Mouse (Mus musculus) embryo, embryonic 11.5 days (tissue): Measurements from ENCODE around the gene Tmem248.

ENCODE experiments used
- DNase-seq: peaks from one replicate; pipeline ENCODE4 v3.0.0-alpha.2; 2012; ENCODE audit warnings: low read depth, low spot score

The Tmem248 gene

DNA sequence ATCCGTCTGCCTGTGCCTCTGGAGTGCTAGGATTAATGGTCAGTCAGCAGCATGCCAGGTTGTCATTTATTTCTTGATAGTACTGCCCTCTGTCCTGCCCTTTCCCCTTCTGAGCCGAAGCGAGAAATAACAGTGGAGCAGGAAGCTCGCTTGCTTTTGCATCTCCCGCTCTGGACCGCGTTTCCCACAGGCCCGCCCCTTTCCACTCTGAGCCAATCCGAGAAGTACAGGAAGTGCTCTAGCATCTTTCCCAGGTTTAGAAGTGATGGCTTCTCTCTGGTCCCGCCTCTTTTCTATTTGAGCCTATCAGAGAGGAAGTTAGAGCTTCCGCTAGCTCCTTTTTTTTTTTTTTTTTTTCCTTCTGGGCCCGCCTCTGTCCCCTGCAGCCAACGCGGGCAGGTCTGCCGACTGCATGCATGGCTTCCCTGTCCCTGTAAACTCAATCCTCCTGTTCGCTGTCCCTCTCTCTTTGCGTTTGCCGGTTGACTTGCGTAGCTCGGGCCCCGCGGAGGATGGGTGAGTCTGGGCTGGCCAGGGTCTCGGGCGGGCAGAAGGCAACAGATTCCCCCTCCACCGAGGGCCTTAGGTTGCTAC lies 39.9 kb downstream of the Tmem248 start:
- DNase-seq, result peak; percentile 90

DNA sequence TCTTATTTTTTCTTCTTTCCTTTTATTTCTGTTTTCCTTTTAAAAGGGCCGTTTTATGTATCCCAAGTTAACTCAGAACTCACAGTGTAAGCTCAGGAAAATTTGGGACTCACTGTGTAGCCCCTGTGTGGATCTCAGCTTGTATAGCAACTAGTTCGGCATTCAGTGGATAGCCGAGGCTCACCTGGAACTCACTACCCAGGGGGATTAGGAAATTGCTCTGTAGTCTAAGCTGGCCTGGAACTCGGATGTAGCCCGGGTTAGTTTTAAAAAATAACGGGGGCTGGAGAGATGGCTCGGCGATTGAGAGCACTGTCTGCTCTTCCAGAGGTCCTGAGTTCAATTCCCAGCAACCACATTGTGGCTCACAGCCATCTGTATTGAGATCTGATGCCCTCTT lies 40.4 kb downstream of the Tmem248 start:
- DNase-seq, result no peak

DNA sequence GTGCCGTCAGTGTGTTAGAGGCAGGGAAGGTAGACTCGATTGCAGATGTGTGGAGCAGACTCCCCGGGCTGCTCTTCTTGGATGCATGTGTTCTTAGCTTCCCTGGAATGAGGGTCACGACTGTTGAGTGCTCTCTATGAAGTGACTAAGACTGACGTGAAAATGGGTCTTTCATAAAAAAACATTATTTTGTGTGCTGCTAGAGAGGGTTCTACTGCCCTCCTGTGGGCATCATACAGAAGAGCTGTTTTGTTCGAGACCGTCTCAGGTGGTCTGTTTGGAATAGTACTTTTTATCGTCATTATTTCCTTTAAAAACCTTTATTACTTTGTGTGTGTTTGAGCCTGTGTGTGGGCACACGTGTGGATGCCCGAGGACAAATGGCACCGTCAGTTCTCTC lies 46.6 kb downstream of the Tmem248 start:
- DNase-seq, result no peak

DNA sequence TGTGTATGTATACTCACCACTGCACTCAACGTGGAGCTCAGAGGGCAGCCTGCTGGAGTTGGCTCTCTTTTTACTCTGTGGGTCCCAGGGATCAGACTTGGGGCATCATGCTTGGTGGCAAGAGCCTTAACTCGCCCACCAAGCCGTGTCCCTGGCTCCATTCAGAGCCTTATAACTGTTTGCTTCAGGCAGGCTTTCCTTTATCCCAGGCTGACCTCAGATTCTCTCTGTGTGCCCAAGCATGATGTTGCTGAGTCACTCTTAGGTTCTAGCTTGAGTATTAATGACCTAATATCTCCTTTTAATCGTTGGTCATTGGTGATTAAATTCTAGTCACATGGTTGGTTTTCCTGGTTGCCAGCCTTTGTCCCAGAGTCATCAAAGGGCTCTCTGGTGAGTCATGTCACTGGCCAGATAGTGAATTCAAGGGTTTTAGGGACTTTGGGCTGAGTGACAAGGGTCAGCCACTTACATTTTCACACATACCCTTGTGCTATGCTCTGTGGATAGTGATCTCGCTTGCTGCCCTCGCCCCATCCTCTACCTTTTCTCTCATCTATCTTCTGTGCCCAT lies 47.6 kb downstream of the Tmem248 start:
- DNase-seq, result no peak

DNA sequence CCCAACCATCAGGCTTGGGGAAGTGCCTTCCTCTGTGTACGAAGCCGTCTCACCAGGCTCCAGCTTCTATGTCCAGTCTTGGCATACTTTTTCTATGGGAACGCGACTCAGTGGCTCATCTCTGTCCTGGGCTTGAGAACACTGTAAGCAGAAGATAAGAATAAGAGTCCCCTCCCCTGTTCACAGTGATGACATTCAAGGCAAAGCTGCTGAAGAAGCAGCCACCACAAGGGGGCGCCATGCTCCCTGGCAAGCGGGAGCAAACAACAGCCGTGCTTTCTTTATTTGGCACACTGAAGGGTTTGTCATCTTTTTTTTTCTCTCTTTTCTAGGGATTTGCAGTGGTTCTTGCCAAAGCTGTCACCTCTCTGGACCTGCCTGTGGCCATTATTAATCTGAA lies 49.8 kb downstream of the Tmem248 start:
- DNase-seq, result no peak

DNA sequence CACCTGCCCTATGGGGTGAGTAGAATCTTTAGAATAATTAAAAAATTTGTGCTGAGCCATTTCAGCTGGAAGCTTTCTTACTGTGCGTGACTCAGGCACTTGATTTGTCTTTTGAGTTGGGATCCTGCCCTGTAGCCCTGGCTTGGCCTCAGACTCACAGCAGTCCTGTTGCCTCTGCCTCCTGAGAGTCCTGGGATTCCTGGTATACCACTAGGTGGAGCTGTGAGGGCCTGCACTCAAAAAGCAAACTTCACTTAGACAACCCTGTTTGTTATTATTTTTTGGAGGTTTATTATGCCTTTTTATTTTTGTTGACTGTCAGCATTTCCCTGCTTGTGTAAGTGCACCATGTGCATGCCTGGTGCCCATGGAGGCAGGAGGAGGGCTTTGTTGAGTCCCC lies 50.4 kb downstream of the Tmem248 start:
- DNase-seq, result no peak

DNA sequence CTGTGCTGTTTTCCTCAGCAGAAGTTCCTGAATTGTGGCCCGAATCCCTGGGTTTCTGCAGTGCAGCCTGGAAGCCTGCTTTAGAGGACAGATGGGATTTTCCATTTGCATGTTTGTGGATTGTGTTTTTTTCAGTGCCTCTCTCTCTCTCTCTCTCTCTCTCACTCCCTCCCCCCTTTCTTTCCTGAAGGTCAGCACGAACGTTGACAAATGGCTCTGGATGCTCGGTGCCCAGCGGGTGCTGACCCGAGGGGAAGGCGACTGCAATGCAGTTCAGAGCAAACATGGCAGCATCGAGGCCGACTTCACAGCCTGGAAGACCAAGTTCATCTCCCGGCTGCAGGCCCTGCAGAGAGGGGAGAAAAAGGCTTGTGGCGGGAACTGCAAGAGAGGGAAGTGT lies 52.1 kb downstream of the Tmem248 start:
- no peak for DNase-seq

DNA sequence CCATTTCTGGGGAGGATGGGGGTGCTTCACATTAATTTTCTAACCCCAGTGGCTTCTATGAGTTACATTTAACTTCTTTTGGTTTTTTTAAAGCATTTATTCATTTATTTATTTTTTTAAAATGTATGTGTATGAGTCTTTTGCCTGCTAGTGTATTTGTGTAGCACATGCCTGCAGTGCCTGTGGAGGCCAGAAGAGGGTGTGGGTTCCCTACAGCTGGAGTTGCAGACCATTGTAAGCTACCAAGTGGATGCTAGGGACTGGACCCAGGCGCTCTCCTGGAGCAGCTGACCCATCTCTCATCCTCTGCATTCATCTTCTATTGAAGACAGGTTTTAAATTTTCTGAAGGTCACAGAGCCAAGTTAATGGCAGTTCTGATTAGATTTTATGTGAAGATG lies 55.5 kb downstream of the Tmem248 start:
- DNase-seq, result no peak

DNA sequence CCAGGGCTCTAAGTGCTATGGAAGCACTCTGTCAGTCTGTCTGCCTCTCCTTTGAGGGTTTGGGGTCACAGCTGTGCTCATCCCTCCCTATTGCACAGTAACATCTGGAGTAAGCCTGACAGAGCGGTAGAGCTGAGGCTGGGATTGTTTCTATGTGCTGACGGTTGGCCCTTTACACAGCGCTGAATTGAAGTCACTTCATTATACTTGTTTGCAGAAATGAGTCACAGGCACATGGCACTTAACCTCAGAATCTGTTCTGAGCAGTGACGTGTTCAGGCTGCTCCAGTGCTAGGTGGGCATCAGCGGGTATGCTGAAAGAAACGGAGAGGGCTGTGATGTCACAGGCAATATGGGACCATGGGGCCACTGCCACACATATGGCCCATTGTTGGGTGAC lies 56.2 kb downstream of the Tmem248 start:
- DNase-seq, result no peak

DNA sequence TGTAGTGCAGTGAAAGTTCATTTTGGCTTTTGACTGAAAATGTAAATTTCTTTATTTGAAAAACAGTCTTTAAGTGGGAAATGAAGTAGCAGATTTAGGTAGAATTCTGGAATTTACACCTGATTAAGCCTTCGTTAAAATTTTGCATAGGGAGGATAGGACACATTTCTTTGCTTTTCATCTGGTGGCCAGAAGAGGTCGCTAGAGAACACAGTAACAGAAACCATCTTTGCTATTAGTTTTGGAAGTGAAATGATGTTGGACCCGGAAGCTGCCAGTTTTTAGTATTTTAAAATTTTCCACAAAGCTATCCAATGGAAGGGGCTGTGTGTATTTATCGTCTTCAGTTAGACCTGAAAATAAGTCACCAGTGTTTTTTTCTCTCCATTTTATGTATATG lies 58.6 kb downstream of the Tmem248 start:
- no peak for DNase-seq

DNA sequence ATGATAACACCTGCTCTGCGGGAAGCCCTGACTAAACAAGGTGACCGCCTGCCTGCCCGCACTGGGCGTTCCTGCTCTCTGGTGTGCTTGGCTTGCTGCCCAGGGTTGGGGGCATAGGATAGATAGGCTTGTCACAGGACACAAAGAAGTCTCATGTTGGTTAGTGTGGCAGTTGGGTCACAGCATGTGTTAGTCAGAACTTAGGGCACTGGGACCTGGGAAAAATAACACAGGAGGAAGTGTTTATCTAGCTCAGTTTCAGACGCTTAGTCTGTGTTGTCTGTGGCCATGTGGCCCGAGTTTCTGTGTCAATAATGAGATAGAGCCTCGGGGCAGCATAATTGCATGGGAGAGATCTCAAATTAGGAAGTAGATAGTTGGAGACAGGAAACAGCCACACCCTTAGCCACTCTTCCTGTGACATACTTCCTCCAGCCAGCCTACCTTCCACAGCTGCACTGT lies 61.2 kb downstream of the Tmem248 start:
- DNase-seq, result no peak

DNA sequence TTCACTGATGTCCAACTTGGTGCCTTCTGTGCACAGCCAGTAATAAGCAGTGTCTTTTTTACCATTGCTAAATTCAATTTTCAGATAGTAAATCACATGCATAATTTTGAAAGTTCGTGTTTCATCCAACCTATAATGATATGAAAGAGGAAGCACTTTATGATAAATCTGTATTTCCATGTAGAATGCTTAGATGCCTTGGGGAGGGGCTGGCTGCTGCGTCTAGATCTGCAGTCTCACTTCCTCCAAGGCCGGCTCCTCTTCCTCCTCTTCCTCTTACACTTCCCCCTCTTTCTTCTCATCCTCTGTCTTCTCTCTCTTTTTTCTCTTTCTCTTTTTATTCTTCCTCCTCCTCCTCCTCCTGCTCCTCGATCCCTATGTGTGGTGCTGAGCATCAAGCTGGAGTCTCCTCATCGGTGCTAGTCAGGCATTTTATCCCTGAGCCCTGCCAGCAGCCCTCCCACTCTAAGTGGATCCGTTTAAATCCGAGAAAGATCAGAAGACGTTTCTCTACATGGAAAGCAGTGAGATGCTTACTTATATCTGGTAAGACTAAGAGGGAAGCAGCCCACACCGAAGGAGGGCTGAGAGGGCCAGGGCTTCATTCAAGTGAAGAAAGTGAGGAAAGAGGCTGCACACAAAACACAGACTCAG lies 66.3 kb downstream of the Tmem248 start:
- DNase-seq, result no peak

DNA sequence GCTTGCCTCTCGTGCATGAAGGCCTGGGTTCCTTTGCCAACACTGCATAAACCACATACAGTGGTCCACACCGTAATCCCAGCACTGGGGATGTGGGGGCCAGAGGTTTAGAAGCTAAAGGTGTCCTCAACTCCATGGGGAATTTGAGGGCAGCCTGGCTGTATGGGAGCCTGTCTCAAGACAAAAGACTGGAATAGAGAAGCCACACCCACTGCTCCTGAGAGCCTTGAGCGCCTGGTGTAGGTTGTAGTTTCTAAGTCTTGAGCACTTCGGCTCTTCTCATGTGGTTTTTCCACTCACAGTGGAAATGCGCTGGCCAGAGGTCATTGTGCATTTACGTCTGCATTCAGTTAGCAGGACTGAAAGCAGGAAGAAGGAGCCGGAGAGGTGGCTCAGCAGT lies 71.2 kb downstream of the Tmem248 start:
- no peak for DNase-seq

DNA sequence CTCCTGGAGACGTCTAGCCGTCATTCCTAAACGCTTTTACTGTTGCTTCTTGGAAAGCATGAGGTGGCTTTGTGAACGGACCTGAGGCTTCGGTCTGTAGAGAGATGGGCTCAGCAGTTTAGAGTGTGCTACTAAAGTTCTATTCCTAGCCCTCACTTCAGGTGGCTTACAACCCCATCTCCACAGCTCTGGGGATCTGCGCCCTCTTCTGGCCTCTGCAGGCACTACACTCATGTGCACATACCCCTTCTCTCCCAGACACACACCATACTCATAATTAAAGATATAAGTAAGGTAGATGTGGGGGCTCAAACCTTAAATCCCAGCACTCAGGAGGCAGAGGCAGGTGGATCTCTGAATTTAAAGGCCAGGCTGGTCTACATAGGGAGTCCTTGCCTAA lies 73.4 kb downstream of the Tmem248 start:
- no peak for DNase-seq

DNA sequence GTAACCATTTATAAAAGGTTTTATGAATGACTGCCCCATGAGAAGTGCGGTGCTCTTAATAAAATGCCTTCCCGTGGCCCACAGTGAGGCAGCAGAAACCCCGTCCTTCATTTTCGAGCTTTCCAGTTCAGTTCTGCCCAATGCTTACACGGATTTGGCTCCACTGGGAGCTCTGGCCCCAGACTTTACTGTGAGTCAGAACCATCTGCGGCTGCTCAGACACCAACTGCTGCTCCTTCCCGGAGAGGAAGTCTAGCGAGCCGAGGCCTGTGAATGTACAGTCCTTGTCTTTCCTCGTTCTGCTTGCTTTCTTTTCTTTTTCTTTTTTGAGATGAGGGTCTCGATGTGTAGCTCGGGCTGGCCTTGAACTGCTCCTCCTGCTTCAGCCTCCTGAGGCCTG lies 73.9 kb downstream of the Tmem248 start:
- DNase-seq, result no peak

DNA sequence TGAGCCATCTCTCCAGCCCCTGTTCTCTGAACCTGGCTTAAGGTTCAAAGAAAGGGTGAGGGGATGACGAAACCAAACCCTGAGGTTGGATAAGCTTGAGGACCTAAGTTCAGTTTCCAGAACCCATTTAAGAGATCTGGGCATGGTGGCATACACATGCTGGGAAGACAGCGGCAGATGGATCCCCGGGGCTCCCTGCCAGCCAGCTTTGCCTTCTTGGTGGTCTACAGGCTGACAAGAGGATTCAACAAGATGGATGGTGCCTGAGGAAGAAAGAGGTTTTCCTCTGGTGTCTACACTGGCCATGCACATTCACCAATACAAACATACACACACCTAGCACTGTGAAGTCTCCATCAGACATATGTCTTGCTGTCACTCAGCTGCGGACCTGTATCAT lies 76.1 kb downstream of the Tmem248 start:
- DNase-seq, result no peak
